Mouse (Mus musculus) T-helper 17 cell (primary cell): ENCODE results near the gene Serping1.

Source experiments
- in situ Hi-C, 2 experiments: fragments of 300-600 bp; cut with MboI, MseI; formaldehyde crosslinking; loops; 1 replicate in 1 of 2; 2 replicates in 1 of 2; pipeline ENCODE4 v1.15.1; 2025; ENCODE audit warnings: high pct_unique_total_duplicates in 2 of 2

Serping1 gene

GRCm38 (mm10) chr2:84716423-84717355, 58.6 kb downstream of the Serping1 start:
- in situ Hi-C loops: no loop called here

DNA sequence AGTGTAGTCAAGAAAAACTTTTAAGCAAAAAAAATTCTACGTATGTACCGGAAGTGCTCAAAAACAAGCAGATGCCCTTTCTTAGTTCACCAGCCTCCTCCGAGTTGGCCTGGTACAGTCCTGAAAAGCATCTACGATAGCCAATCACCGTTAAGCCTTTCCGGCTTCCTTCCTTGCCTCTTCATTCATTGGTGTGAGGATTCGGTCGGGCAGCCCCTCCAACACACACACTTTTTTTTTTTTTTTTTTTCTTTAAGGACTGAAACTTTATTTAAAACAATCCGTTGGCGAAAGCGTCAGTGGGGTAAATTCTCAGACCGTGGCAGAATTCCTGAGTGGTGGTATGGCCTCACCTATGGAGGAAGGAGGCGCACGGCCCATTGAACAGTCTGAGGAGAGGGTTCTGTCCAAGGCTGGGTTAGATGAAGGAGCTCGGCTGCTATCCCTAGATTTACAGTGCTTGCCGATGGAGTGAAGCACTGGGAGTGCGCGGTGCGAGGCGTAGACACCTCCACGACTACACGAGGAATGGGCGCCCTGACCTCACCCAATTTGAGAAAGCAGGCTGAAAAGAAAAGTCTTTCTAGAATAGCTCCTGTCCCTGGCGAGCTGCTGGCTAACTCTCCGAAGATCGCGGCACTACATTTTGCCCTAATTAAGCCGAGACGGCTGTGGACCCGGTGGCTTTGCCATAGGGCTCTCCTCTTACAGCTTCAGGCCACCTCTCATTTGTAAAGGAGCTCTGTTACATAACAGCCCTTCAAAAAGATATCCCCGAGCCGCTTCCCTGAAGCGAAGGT, 59.5 kb downstream of the Serping1 start:
- in situ Hi-C loops: no loop called here
